Mouse (Mus musculus): ENCODE measurements around the gene Fut8.
A peak's percentile ranks its signal among the peaks of the same experiment; 100 is the strongest.

Fut8 gene

GRCm38 (mm10) chr12:77237950-77238530 is at the start of gene Fut8:
Fut8 (plus strand) TSS chr12:77238125.
- DNase-seq (ENCODE audit: low read depth, low spot score), result peak; percentile 49

GRCm38 (mm10) chr12:77189161-77189560 is 48.8 kb upstream of the Fut8 start:
- DNase-seq (ENCODE audit: low read depth, low spot score), result no peak

- no peak for DNase-seq (ENCODE audit: low read depth, low spot score)
Observed at GRCm38 (mm10) chr12:77189933-77190446, 47.9 kb upstream of the Fut8 start.

- no peak for DNase-seq (ENCODE audit: low read depth, low spot score)
Observed at GRCm38 (mm10) chr12:77191478-77192271, 46.2 kb upstream of the Fut8 start.

- no peak for DNase-seq (ENCODE audit: low read depth, low spot score)
Observed at GRCm38 (mm10) chr12:77192714-77193113, 45.2 kb upstream of the Fut8 start.

DNA sequence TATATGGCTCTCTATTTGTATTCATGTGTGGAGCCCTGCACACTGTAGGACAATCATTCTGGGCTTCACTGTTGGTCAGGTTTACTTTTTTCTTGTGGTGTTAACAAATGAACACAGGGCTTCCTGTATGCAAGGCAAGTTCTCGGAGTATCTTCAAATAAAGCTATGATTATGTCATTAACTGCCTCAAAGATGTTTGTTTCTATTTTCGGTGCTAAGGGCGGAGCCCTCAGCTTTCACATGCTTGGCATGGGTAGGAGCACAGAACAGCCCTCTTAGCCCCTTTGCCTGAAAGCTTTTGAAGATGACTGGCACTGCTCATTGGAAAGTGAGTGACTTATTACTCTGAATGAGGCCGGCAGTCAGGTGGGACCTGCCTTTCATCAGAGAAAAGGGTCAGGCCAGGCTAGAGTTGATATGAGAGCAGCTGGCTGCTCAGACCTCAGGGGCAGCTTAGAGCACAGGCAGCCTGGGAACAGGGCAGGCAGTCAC is 44.7 kb upstream of the Fut8 start:
- DNase-seq (ENCODE audit: low read depth, low spot score), result no peak

- DNase-seq (ENCODE audit: low read depth, low spot score), result no peak
Observed at GRCm38 (mm10) chr12:77195044-77195443, 42.9 kb upstream of the Fut8 start.

DNA sequence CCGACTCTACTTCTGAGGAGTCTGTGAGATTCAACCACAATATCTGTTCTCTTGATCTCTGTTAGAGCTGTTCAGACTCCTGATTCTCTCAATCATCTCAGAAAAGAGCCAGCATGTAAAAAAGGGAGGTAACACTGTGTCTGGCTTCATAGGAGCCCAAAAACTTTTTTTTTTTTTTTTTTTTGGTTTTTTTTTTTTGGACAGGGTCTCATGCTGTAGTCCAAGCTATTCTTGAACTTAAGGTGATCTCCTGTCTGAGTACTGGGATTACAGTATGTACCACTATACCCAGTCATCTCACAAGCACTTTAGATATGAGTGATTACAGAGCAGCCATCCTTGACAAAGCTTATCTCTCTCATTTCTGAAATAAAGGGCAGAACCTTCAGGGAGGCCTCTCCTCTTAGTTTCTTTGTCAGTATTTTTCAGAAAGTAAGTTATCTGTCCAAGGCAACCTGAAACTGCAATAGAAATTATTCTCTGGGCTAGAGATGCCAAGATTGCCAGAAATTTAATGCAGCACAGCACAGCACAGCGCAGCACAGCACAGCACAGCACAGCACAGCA is 41.3 kb upstream of the Fut8 start:
- DNase-seq (ENCODE audit: low read depth, low spot score), result no peak

- DNase-seq (ENCODE audit: low read depth, low spot score), result no peak
Observed at GRCm38 (mm10) chr12:77197121-77197599, 40.8 kb upstream of the Fut8 start.

- no peak for DNase-seq (ENCODE audit: low read depth, low spot score)
Observed at GRCm38 (mm10) chr12:77198253-77198652, 39.7 kb upstream of the Fut8 start.

DNA sequence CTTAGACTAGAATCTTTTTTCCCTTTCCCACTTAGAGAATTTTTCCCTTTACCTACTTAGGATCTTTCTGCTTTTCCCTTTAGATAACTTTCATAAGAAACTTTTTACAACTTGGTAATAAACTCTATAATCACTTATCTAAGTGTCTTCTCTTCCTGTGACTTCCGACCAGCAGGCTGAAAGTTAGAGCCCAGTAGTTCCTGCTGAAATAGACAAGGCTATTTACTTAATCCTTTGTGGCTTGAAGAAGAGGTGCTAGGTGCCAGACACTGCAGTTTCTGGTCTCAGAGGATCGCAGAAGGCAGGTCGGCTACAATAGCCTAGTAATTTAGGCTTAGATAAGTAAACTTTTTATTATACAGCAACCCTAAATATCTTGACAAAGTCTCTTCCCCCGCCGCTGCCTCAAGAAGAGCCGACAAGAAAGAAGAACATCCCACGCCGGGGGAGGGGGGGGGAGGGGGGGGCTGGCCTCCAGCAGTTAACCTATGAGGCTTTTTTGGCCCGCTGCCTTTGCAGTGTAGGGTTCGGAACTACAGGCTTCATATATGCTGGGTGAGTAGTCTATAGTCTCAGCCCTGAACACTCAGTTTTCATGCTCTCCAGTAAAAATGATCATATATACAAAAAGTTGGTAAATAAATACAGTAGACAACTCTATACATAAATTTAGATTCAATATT is 36.3 kb upstream of the Fut8 start:
- DNase-seq (ENCODE audit: low read depth, low spot score), result no peak

DNA sequence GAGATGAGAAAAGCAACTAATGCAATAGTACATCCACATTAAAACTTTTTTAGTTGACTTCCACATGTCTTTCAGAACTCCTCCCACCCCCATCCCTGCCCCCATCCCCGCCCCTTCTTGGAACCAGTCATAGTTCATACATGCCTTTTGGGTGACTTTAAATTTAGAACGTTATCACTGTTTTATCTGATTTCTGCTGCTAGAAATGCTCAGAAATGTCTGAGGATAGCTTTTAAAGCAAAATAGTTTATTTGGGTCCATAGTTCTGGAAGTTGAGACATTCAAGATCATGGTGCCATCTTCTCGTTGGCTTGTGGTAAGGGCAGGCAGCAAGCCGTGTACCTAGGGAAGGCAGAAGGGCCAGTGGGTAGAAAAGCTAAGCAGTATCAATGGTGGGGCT is 34.8 kb upstream of the Fut8 start:
- no peak for DNase-seq (ENCODE audit: low read depth, low spot score)

DNA sequence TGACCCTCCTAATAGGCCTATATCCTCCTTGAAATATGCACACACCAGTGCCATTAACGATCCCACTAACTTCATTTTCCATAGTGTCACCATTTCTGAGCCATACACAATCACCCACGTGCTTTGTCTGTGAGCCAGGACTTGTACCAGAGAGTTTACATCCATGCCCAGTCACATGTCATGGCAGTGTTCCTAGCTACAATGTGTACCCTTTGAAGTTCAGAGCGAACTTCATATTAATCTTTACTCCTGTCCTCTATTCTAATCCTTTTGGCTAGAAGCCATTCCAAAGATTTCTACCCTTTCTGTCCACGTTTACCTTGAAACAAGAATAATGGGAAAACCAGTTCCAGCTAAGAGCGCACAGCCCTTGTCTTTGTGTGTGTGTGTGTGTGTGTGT is 31.1 kb upstream of the Fut8 start:
- DNase-seq (ENCODE audit: low read depth, low spot score), result no peak

- no peak for DNase-seq (ENCODE audit: low read depth, low spot score)
Observed at GRCm38 (mm10) chr12:77208056-77208455, 29.9 kb upstream of the Fut8 start.

- DNase-seq (ENCODE audit: low read depth, low spot score), result no peak
Observed at GRCm38 (mm10) chr12:77208576-77209180, 29.2 kb upstream of the Fut8 start.

GRCm38 (mm10) chr12:77211695-77212208 is 26.2 kb upstream of the Fut8 start:
- no peak for DNase-seq (ENCODE audit: low read depth, low spot score)

GRCm38 (mm10) chr12:77213896-77214564 is 23.9 kb upstream of the Fut8 start:
- no peak for DNase-seq (ENCODE audit: low read depth, low spot score)

GRCm38 (mm10) chr12:77214565-77214909 is 23.4 kb upstream of the Fut8 start:
- no peak for DNase-seq (ENCODE audit: low read depth, low spot score)

DNA sequence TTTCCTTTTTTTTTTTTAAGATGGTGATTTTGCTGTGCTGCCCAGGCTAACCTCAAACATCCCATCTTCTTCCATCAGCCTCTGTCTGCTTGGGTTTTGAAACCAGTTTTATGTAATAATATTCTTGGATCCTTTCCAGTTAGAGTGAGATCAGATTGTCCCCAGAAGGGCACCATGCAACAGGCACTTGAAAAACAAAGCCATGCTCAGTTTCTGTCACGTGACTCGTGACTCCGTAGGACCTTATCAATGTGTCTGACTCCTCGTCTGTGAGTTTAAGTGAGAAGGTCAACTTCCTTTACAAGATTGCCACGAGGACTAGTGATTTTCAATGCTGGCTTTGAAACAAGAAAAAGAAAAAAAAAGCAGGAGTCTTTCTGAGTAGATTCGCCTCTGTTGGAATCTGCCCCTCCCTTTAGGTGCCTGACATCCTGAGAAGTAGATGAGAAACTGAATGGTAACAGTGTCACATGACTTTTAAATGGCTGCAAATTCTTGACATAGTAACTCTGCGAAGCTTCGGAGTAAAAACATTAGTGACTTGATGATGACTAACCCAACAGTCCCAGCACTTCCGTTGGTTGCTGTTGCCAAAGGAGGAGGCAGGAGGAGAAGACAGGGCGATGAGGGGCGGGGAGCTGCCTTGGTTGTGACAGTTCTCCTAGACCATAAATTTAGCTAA is 21.3 kb upstream of the Fut8 start:
- no peak for DNase-seq (ENCODE audit: low read depth, low spot score)

DNA sequence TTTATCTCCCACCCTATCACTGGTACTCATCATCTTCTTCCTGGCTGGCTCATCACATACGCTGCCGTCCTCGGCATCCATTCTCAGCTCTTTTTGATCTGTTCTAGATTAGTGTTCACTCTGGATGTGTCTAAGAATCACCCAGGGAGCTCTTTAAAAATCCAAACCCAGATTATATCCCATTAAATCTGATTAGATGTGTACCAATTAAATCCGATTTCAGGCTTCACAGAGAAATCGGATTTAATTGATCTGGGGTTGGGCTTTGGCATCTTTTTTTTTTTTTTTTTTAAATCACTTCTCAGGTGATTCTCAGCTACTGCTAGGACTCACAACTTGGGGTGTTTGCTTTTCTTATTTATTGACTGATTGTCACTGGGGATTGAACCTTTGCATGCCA is 17.3 kb upstream of the Fut8 start:
- peak; percentile 55 for DNase-seq (ENCODE audit: low read depth, low spot score)

All from retina, postnatal 7 days (tissue).